Mouse (Mus musculus) T-helper 17 cell (primary cell): ENCODE measurements around the gene Znhit3.
"Not testable (repeated sequence)": the region's sequence is repeated elsewhere in the genome, so short reads cannot be mapped to it uniquely, and the experiment has no call there.

ENCODE experiments used
- in situ Hi-C, 2 experiments: fragments of 300-600 bp; cut with MboI, MseI; formaldehyde crosslinking; loops; 1 replicate in 1 of 2; 2 replicates in 1 of 2; pipeline ENCODE4 v1.15.1; 2025; ENCODE audit warnings: high pct_unique_total_duplicates in 2 of 2

Gene Znhit3

DNA sequence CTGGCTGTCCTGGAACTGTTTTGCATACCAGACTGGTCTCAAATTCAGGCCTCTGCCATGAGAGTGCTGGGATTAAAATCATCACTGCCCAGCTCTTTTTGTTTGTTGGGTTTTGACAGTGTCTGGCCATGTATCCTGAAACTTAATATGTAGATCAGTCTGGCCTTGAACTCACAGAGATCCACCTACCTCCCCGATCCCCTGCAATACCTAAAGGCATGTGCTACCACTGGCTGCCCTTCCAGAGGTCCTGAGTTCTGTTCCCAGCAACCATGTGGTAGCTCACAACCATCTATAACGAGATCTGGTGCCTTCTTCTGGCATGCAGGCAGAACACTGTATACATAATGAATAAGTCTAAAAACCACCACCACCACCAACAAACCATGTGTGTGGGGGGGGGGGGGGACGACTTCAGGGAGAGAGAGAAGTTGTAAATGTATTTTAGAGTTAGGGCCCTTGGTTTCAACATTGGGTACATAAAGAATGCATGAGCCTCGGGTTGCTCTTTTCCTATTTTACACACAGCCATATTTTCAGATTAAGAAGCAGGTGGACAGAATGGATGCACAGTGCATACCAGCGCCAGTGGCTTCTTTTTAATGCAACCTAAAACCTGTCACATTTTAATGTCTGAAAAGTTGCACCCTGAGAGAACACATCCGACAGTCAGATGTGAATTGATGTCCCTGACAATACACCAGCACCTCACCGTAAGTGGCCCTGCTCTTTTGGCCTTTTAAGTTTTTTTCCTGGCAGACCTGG is 37.0 kb downstream of the Znhit3 start:
- in situ Hi-C loops: no loop called here

DNA sequence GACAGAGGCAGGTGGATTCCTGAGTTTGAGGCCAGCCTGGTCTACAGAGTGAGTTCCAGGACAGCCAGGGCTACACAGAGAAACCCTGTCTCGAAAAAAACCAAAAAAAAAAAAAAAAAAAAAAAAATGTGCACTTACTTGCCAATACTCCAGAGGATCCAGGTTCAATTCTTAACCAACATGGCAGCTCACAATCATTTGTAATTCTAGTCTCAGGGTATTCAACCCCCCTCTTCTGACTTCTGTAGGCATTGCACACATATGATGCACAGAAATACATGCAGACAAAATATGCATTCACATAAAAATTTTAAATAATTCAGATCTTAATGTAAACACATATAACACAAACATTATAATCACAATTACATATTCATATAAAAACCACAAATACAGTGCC is 40.1 kb downstream of the Znhit3 start:
- in situ Hi-C loops: not testable (repeated sequence)

DNA sequence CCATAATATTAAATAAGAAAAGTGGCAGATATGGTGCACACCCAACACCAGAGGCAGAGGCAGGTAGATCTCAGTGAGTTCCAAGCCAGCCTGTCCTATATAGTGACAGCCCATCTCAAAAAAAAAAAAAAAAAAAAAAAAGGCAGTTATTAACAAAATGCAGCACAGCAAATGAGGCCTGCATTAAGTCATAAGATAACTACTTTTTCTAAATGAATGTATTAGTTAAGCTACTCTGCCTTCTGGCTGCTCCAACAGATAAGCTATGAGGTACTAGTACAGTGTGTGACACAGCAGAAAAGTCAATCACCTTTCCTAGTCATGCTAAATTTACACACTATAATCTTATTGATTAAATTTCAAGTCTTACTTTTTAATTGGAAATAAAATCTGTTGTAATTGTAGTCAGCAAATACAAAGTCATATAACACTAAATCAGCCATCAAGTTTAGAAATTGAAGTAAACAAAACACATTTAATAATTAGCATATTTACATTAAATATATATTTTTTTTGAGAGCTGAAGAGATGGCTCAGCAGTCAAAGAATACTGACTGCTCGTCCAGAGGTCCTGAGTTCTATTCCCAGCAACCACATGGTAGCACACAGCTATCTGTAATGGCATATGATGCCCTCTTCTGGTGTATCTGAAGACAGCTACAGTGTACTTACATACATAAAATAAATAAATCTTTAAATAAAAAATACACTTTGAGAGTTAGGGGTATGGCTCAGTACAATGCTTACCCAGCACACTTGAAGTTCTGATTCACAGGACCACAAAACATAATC is 42.9 kb downstream of the Znhit3 start:
- in situ Hi-C loops: loop anchor here in 1 of 2 experiments (25.0 kb wide), 1 partner anchor 1814 kb away; the partner anchor contains the start of genes Ptrh2 and Vmp1

DNA sequence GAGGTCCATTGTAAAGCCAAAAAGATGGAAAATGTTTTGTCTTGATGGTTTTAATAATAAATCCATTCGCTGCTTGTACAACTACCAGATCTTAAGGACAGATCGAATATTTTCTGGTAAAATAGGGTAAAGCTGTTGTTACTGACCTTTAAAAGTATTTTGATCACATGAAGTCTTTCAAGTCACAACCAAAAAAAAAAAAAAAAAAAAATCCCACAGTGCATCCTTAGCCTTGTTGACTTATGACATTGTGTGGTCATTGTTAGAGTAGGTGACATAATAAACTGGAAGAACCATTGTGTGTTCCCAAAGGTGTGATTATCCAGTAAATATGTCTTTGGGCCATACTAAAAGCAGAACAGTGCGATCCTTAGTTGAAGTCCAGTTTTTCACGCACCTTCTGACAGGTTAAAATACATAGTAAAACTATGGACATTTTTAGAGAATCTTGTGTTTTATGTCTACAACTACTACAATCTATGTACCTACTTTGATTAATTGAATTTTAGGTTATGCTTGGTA is 44.6 kb downstream of the Znhit3 start:
- in situ Hi-C loops: loop anchor here in 1 of 2 experiments (25.0 kb wide), 1 partner anchor 1816 kb away; the partner anchor contains the start of genes Ptrh2 and Vmp1

DNA sequence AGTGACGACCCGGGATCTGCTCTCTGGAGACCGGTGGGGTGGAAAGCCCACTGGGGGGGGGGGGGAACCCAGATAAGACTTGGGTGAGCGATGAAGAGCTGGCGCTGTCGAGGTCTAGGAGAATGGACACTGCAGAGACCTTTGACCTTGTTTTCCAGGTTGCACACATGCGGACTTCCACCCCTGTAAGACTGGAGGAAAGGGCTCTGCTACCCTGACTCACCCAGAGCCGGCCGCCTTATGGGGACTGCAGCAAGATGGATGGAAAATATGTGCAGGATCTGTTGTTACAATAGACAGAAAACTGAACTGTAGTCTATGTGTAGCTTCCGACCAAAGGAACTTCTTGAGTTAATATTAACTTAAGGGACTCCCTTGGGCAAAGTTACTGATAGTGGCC is 45.1 kb downstream of the Znhit3 start:
- in situ Hi-C loops: loop anchor here in 1 of 2 experiments (25.0 kb wide), 1 partner anchor 1816 kb away; the partner anchor contains the start of genes Ptrh2 and Vmp1

DNA sequence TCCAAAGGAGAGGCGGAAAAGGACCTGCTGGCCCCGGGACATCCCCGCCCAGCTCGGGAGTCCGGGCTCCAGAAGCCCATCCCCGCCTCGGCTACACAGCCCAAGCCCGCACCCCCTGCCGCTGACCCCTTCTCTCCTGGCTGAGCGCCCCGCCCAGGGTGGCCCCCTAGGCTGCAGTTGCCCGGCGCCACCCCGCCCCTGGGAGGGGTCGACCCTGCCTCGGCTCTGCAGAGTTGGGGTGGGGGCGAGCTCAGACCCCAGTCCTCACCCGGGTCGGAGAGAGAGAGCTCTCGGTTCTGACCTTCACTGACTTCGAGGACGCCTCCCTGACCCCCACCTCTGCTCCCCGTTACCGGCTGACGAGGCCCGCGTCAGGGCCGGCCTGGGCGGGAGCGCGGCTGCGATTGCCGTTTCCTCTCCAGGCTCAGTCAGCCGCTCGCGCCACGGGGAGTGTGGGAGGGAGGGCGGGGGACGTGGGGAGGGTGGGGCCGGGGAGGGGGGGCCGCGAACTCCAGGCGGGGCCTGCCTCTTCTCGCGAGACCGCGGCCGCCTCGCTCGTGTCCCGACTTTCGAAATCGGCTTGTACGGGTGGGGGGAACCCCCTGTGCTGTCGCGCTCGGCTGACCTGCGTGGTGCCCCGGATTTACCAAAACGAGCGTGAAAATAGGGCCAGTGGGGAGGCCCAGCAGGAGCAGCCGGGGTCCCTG is 45.7 kb downstream of the Znhit3 start, which contains the start of gene Ggnbp2:
Gene Ggnbp2 (minus strand): TSS at position 481 of the 707 bp plus-strand sequence.
- in situ Hi-C loops: loop anchor here in 1 of 2 experiments (25.0 kb wide), 1 partner anchor 1817 kb away; the partner anchor contains the start of genes Ptrh2 and Vmp1

DNA sequence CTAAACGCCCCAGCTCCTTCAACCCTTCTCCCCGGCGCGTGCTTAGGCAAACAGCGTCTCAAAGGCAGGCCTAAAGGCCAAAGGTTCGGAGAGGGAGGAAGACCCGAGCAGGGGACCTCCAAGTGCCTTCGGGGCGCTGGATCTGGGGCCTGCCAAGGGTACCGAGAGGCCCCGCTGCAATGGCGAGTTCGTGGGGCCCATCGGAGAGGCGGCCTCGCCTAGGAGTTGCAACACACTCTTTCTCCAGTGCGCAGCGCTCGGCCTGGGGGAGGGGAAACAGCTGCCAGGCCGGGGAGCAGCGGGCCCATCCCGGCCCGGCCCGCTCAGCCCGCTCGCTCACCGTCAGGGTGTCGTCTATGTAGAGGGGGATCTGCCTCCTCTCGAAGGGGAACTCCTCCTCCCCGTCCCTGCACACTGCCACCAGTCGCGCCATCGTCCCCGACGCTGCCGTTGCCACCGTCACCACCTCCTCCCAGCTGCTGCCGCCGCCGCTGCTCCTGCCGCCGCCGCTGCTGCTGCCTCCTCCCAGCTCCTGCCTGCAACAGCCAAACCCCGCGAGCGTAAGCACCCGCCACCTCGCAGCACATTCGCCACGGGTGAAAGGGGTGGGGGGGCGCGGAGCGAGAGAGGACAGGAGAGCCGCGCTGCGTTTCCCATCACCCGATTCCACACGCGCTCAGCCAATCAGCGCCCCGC is 46.5 kb downstream of the Znhit3 start:
- in situ Hi-C loops: loop anchor here in 1 of 2 experiments (5.0 to 25.0 kb wide), 2 partner anchors 37 to 1818 kb away; partner anchors contain the start of genes Ptrh2 and Vmp1

DNA sequence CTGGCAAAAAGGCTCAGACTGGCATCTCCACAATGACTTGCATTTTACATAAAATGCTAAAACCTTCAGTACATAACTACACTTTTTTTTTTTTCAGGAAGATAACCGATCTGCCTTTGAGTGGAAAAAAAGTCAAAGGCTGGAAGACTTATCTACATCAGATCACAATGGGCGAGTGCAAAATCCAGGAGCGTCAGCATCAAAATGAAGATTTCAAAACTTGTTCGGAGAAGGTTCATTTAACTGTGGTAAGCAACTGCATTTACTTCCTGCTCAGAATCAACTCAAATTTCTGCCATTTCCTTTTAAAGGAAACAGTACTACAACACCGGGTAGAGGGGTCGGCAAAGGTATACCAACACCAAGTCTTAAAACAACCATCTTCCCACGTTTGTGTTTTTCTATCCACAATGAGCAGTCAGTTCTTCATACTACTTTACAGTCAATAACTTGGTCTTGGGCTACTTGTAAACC is 47.3 kb downstream of the Znhit3 start:
- in situ Hi-C loops: loop anchor here in 1 of 2 experiments (5.0 to 25.0 kb wide), 2 partner anchors 37 to 1818 kb away; partner anchors contain the start of genes Ptrh2 and Vmp1

DNA sequence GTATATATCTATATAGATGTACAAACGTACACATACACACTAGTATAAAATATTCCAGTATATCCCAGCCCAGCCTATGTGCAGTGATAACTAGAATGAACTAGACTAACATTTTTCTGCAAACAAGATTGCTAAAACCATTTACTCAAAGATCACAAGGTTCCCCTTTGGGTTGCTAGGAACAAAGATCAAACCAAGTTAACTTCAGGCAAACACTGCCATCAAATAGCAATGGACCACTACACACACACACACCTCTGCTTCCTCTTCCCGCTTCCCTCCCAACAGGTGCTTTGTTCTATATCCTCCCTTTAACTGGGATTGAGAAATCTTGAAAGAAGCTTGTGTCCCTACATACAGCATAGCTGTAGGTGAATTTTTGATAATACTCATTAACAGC is 48.6 kb downstream of the Znhit3 start:
- in situ Hi-C loops: loop anchor here in 1 of 2 experiments (5.0 to 25.0 kb wide), 2 partner anchors 35 to 1820 kb away; partner anchors contain the start of genes Ptrh2 and Vmp1

DNA sequence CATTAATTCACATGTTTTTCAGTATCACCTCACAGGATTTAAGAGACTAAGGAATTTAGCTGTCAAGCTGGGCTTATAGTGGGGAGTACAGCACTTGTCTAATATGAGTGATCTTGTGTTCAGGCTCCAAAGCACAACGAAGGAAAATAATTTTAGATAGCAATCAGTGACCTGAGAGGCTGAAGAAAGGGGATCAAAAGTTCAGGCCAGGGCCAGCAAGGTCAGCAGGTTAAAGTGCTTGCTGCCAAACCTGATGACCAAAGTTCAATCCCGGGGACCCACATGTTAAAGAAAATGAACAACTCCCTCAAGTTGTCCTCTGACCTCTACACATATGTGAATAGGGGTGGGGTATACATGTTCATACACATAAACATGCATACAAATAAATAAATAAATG is 50.9 kb downstream of the Znhit3 start:
- in situ Hi-C loops: loop anchor here in 1 of 2 experiments (5.0 to 25.0 kb wide), 2 partner anchors 33 to 1822 kb away; partner anchors contain the start of genes Ptrh2 and Vmp1
